Mouse (Mus musculus): ENCODE data around the gene Tbx5. TPM values are rescaled to one million over a fixed set of nuclear protein-coding genes. Genes with fewer than 3 reads are reported as not detected.

The Tbx5 gene
- not detected for polyA plus RNA-seq (2017; shearing (Covaris generic))

GRCm38 (mm10) chr5:119832479-119832796, at the start of gene Tbx5:
Gene Tbx5, plus strand, starts transcription at chr5:119832668.

Other genes starting within 250 kb of the Tbx5 start
- gene Tbx3, start 162.0 kb upstream of the Tbx5 start, polyA plus RNA-seq (2017; shearing (Covaris generic)): not detected

Measured in inflammation-experienced regulatory T-cells, adult 16 weeks (primary cell).